Mouse (Mus musculus): Measurements from ENCODE around the gene Mad1l1. TPM values are rescaled to one million over a fixed set of nuclear protein-coding genes. Genes with fewer than 3 reads are reported as not detected.

Gene Mad1l1
- polyA plus RNA-seq, 1 experiment, result 18.3 TPM

DNA sequence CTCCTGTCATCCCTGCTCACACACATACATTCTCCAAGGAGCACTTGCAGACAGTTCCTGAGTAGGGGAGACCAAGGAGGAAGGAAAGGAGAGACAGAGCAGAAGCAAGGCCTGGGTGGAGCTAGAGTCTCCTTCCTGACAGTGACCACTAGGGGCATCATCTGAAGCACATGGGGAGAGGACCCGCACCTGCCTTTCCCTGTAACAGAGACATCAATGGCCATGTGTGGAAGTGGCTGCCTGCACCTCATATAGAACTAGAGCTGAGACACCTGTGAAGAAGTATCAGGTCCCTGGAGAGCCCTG lies 286.4 kb downstream of the Mad1l1 start:
- H3K27ac ChIP-seq (ENCODE audit: insufficient read depth, low read length), result no peak overlapping the region
- TF ChIP-seq POLR2A (IDR thresholded peaks at IDR 0.05; ENCODE audit: low read depth, low read length) (no peak), CTCF (IDR thresholded peaks at IDR 0.05; ENCODE audit: extremely low read depth, insufficient read depth, insufficient read length, insufficient replicate concordance) (peak; percentile 29; the same call in 1 of the 2 replicates)
- WGBS, result 20% methylated on average over 1 of the region's 1 CpGs

DNA sequence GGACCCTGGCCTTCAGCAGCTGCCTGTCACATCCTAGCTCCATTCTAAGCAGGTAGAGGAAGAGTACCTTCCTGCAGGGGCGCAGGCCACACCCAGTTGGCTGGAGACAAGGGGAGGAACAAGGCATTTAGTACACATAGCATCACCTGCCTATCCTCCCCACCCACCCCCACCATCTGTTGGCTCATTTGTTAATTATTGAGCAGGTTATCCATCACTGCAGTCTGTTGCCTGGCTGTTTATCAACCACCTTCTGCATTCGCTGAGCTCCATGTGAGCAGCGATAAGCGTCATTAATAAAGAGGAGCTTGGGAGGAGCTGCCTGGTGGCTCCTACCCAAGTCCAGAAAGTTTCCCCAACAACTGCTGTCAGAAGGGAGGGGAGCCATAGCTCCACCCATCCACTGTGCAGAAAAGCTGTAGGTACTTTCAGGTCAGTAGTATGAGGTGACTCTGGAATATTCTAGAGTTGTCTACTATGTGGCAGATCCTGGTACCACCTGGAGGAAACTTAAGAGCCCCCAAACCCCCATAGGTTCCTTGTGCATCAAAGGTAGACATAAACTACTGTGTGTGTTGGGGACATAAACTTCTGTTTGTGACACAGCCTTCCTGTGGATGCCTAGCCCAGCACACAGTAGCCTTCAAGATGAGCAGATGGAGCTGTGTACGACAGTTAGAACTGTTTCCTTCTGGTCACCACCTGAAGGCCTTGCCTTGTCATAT lies 286.9 kb downstream of the Mad1l1 start:
- 81% methylated on average over 5 of the region's 5 CpGs for WGBS
- H3K27ac ChIP-seq (ENCODE audit: insufficient read depth, low read length), result no peak overlapping the region; the same call in 1 of the 2 replicates
- no peaks in the 10 kb centered on the region for H3K36me3 ChIP-seq (ENCODE audit: control insufficient read depth, insufficient read depth, low read length)
- no peaks in the 10 kb centered on the region for H3K27me3 ChIP-seq (ENCODE audit: control insufficient read depth, insufficient read depth, low read length)
- H3K4me1 ChIP-seq (ENCODE audit: control insufficient read depth, insufficient read depth, insufficient read length), result no peaks in the 10 kb centered on the region
- no peak for TF ChIP-seq CTCF (IDR thresholded peaks at IDR 0.05; ENCODE audit: extremely low read depth, insufficient read depth, insufficient read length, insufficient replicate concordance)
- no peak for TF ChIP-seq POLR2A (IDR thresholded peaks at IDR 0.05; ENCODE audit: low read depth, low read length)
- no peak for DNase-seq (ENCODE audit: low read depth in 1 of 2, low spot score in 2 of 2)
- H3K4me3 ChIP-seq (ENCODE audit: extremely low read depth, insufficient read depth, insufficient read length), result no peak overlapping the region

More for the DNA sequence above, 286.4 kb downstream of the Mad1l1 start:
- no peak for DNase-seq (ENCODE audit: low read depth in 1 of 2, low spot score in 2 of 2)
- Histone ChIP-seq H3K36me3 (ENCODE audit: control insufficient read depth, insufficient read depth, low read length) (no peaks in the 10 kb centered on the region), H3K4me1 (ENCODE audit: control insufficient read depth, insufficient read depth, insufficient read length) (no peaks in the 10 kb centered on the region), H3K27me3 (ENCODE audit: control insufficient read depth, insufficient read depth, low read length) (no peaks in the 10 kb centered on the region), H3K4me3 (ENCODE audit: extremely low read depth, insufficient read depth, insufficient read length) (no peak overlapping the region)

- no peak for TF ChIP-seq POLR2A (IDR thresholded peaks at IDR 0.05; ENCODE audit: low read depth, low read length)
- no peak for TF ChIP-seq CTCF (IDR thresholded peaks at IDR 0.05; ENCODE audit: extremely low read depth, insufficient read depth, insufficient read length, insufficient replicate concordance)
- DNase-seq (ENCODE audit: low read depth in 1 of 2, low spot score in 2 of 2), result no peak
- Histone ChIP-seq H3K4me3 (ENCODE audit: extremely low read depth, insufficient read depth, insufficient read length) (no peak overlapping the region), H3K36me3 (ENCODE audit: control insufficient read depth, insufficient read depth, low read length) (no peaks in the 10 kb centered on the region), H3K27ac (ENCODE audit: insufficient read depth, low read length) (no peak overlapping the region), H3K27me3 (ENCODE audit: control insufficient read depth, insufficient read depth, low read length) (no peaks in the 10 kb centered on the region), H3K4me1 (ENCODE audit: control insufficient read depth, insufficient read depth, insufficient read length) (no peaks in the 10 kb centered on the region)
- WGBS, result 95% methylated on average over 4 of the region's 4 CpGs
Measured at GRCm38 (mm10) chr5:140026366-140026765, 295.0 kb downstream of the Mad1l1 start.

DNA sequence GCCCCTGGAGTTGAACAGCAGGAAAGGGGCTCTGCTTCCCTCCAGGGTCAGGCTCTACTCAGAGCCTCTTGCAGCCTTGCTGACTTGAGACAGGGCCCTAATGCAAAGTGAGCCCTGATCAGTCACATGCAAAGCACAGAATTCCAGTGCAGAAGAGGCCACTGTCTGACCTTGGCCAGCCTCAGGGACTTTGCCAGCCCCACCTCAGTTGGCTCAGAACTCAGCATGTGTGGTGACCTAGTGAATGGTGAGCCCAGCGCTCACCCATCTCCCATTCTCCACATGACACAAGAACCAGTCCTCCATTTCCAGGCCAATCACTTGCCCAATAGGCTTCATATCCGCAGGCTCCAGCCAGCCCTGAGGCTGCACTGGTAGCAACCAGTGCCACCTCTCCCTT lies 296.1 kb downstream of the Mad1l1 start:
- no peaks in the 10 kb centered on the region for H3K36me3 ChIP-seq (ENCODE audit: control insufficient read depth, insufficient read depth, low read length)
- no peaks in the 10 kb centered on the region for H3K27me3 ChIP-seq (ENCODE audit: control insufficient read depth, insufficient read depth, low read length)
- 95% methylated on average over 2 of the region's 2 CpGs for WGBS
- DNase-seq (ENCODE audit: low read depth in 1 of 2, low spot score in 2 of 2), result no peak
- no peak overlapping the region for H3K4me3 ChIP-seq (ENCODE audit: extremely low read depth, insufficient read depth, insufficient read length)
- TF ChIP-seq POLR2A (IDR thresholded peaks at IDR 0.05; ENCODE audit: low read depth, low read length) (no peak), CTCF (IDR thresholded peaks at IDR 0.05; ENCODE audit: extremely low read depth, insufficient read depth, insufficient read length, insufficient replicate concordance) (no peak)
- H3K27ac ChIP-seq (ENCODE audit: insufficient read depth, low read length), result no peak overlapping the region
- no peaks in the 10 kb centered on the region for H3K4me1 ChIP-seq (ENCODE audit: control insufficient read depth, insufficient read depth, insufficient read length)

DNA sequence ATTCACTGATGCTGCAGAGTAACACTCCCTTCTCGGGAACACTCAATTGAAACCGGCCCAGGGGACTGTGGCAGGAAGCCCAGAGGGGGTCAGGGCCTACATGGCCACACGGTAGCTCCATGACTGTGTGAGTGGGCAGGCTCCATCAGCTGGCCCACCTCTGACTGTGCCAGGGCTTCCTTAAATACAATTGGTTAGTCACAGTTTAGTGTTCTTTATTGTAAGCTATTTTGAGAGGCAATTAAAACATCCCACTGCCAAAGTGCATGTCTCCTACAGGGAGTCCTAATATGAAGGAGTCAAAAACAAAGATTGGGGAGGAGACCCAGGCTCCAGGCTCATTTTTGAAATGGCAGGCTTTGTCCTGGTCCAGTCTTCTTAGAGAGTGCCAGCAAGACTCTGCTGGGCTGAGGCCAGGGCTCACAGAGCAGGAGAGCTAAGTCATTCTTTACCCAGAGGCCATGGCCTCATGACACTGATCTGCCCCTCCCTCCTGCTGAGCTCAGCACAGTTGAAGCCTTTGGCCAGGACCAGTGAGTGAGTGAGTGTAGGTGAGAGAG lies 297.3 kb downstream of the Mad1l1 start:
- Histone ChIP-seq H3K4me3 (ENCODE audit: extremely low read depth, insufficient read depth, insufficient read length) (no peak overlapping the region), H3K36me3 (ENCODE audit: control insufficient read depth, insufficient read depth, low read length) (no peaks in the 10 kb centered on the region), H3K27me3 (ENCODE audit: control insufficient read depth, insufficient read depth, low read length) (no peaks in the 10 kb centered on the region), H3K4me1 (ENCODE audit: control insufficient read depth, insufficient read depth, insufficient read length) (no peaks in the 10 kb centered on the region), H3K27ac (ENCODE audit: insufficient read depth, low read length) (no peak overlapping the region)
- no peak for DNase-seq (ENCODE audit: low read depth in 1 of 2, low spot score in 2 of 2)
- TF ChIP-seq CTCF (IDR thresholded peaks at IDR 0.05; ENCODE audit: extremely low read depth, insufficient read depth, insufficient read length, insufficient replicate concordance), result no peak
- no peak for TF ChIP-seq POLR2A (IDR thresholded peaks at IDR 0.05; ENCODE audit: low read depth, low read length)
- WGBS, result 74% methylated on average over 3 of the region's 3 CpGs

DNA sequence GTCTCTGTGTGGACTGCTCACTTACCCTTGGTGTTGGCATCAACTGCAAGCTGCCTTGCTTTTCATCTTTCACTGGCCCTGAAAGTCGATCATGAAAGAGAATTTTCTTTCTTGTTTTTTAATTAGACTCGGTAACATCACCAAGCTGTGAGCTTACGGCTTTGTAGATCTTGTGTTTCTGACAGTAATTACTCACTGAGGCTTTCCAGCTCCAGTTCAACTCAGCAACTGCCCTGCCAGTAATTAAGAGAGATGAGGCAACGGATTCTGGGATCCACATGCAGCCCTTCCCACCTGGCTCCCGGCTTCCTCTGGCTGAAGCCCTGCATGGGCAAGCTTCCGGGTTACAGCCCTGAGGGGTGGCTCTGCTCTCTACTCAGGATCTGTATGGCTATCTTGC lies 298.5 kb downstream of the Mad1l1 start:
- no peaks in the 10 kb centered on the region for H3K27me3 ChIP-seq (ENCODE audit: control insufficient read depth, insufficient read depth, low read length)
- H3K4me1 ChIP-seq (ENCODE audit: control insufficient read depth, insufficient read depth, insufficient read length), result no peaks in the 10 kb centered on the region
- no peak for DNase-seq (ENCODE audit: low read depth in 1 of 2, low spot score in 2 of 2)
- no peak overlapping the region for H3K27ac ChIP-seq (ENCODE audit: insufficient read depth, low read length)
- 92% methylated on average over 6 of the region's 6 CpGs for WGBS
- no peak overlapping the region for H3K4me3 ChIP-seq (ENCODE audit: extremely low read depth, insufficient read depth, insufficient read length)
- no peak for TF ChIP-seq CTCF (IDR thresholded peaks at IDR 0.05; ENCODE audit: extremely low read depth, insufficient read depth, insufficient read length, insufficient replicate concordance)
- no peak for TF ChIP-seq POLR2A (IDR thresholded peaks at IDR 0.05; ENCODE audit: low read depth, low read length)
- no peaks in the 10 kb centered on the region for H3K36me3 ChIP-seq (ENCODE audit: control insufficient read depth, insufficient read depth, low read length)

DNA sequence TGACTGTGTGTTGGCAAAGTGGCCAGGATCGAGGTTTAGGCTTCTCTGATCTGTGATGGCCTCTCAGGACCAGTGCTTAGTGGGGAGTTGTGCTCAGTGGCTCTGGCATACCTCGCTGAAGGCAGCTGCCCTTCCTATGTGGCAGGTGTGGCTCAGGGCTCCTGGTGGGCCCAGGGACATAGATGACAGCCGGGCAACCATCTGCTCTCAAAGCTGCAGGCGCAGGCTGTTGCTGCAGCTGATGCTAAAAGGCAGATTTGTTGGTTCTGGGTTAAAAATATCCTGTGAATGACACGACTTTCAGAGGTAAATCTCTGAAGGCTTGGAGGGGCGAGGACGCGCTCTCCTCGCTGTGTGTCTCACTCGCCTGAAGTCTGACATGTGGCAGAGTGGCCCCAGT lies 299.6 kb downstream of the Mad1l1 start:
- no peaks in the 10 kb centered on the region for H3K36me3 ChIP-seq (ENCODE audit: control insufficient read depth, insufficient read depth, low read length)
- no peaks in the 10 kb centered on the region for H3K4me1 ChIP-seq (ENCODE audit: control insufficient read depth, insufficient read depth, insufficient read length)
- H3K27me3 ChIP-seq (ENCODE audit: control insufficient read depth, insufficient read depth, low read length), result no peaks in the 10 kb centered on the region
- DNase-seq (ENCODE audit: low read depth in 1 of 2, low spot score in 2 of 2), result no peak
- no peak overlapping the region for H3K27ac ChIP-seq (ENCODE audit: insufficient read depth, low read length)
- 85% methylated on average over 10 of the region's 10 CpGs for WGBS
- TF ChIP-seq CTCF (IDR thresholded peaks at IDR 0.05; ENCODE audit: extremely low read depth, insufficient read depth, insufficient read length, insufficient replicate concordance) (no peak), POLR2A (IDR thresholded peaks at IDR 0.05; ENCODE audit: low read depth, low read length) (no peak)
- no peak overlapping the region for H3K4me3 ChIP-seq (ENCODE audit: extremely low read depth, insufficient read depth, insufficient read length)

All from spleen, adult 2 months (tissue).